ENCODE assay signal across 9 mouse cellular contexts in genomic region chr5:111724713-111725112, GRCm38 (mm10). TPM values are rescaled to one million over a fixed set of nuclear protein-coding genes. Genes with fewer than 3 reads are reported as not detected.
DNase-seq lines count a peak whose midpoint lies in the region; ATAC-seq and TF ChIP-seq lines count a peak whose summit lies in the region.
"Had no signal": no experiment of that assay in that cellular context is flagged by ENCODE, and none has a peak within 500 bp of the region (broad histone marks: within the 10 kb centered on the region; RNA-seq: fewer than 3 reads in every experiment).

No protein-coding gene starts in this region.

- ATAC-seq in limb, embryonic 14.5 days (ENCODE audit: low FRiP score, low read depth) = no peak
- ATAC-seq in embryonic facial prominence, embryonic 14.5 days (ENCODE audit: low read depth) = peak; percentile 65
- ATAC-seq in liver, embryonic 12.5 days = no peak

- H3K4me3 ChIP-seq in limb, embryonic 14.5 days (replicated peaks; ENCODE audit: low read length) = no peak overlapping the region
- no peak overlapping the region for H3K4me3 ChIP-seq in limb, embryonic 10.5 days
- no peak overlapping the region for H3K4me3 ChIP-seq in embryonic facial prominence, embryonic 14.5 days (ENCODE audit: low read depth, low read length)
- no peak overlapping the region; the same call in 1 of the 2 replicates for H3K4me3 ChIP-seq in layer of hippocampus, adult 2 months
- no peak overlapping the region for H3K4me3 ChIP-seq in liver, embryonic 12.5 days

- H3K9ac ChIP-seq in limb, embryonic 14.5 days (ENCODE audit: low read depth, low read length, severe bottlenecking) = no peak overlapping the region
- no peak overlapping the region for H3K9ac ChIP-seq in embryonic facial prominence, embryonic 14.5 days (ENCODE audit: low read depth, low read length)
- H3K9ac ChIP-seq in liver, embryonic 12.5 days = no peak overlapping the region

- no peaks in the 10 kb centered on the region for H3K9me3 ChIP-seq in limb, embryonic 14.5 days (ENCODE audit: control insufficient read depth, low read length)
- H3K9me3 ChIP-seq in limb, embryonic 10.5 days (replicated peaks) = no peaks in the 10 kb centered on the region
- H3K9me3 ChIP-seq in embryonic facial prominence, embryonic 14.5 days (ENCODE audit: control insufficient read depth, low read length) = no peaks in the 10 kb centered on the region
- H3K9me3 ChIP-seq in liver, embryonic 12.5 days (replicated peaks) = no peaks in the 10 kb centered on the region

- no peak for TF ChIP-seq POLR2A in limb, embryonic 14.5 days (IDR thresholded peaks at IDR 0.05; ENCODE audit: borderline replicate concordance, extremely low read depth, insufficient read depth, insufficient read length)

- DNase-seq in limb, embryonic 14.5 days (ENCODE audit: low spot score) = peak; percentile 31
- no peak for DNase-seq in limb, embryonic 10.5 days (ENCODE audit: low spot score)
- DNase-seq in embryonic facial prominence, embryonic 14.5 days (ENCODE audit: low spot score) = peak; percentile 85
- DNase-seq in layer of hippocampus, adult 2 months (ENCODE audit: low spot score in 2 of 2) = peak; percentile 41 to 57
- peak; percentile 32 to 39 for DNase-seq in right cerebral cortex, postnatal 36 days (ENCODE audit: low spot score in 2 of 2)
- no peak for DNase-seq in adrenal gland, adult (ENCODE audit: inconsistent age in 2 of 2, low spot score in 1 of 2)
- no peak for DNase-seq in adrenal gland, adult 2 months

- H3K27me3 ChIP-seq in limb, embryonic 14.5 days (ENCODE audit: control insufficient read depth, insufficient read depth, low read length) = no peaks in the 10 kb centered on the region
- H3K27me3 ChIP-seq in limb, embryonic 10.5 days (ENCODE audit: low read depth, poor library complexity, severe bottlenecking) = peaks cover 73% of the 10 kb centered on the region
- H3K27me3 ChIP-seq in embryonic facial prominence, embryonic 14.5 days (replicated peaks; ENCODE audit: control insufficient read depth, insufficient read depth, low read length) = no peaks in the 10 kb centered on the region
- H3K27me3 ChIP-seq in liver, embryonic 12.5 days (replicated peaks) = no peaks in the 10 kb centered on the region; the same call in 1 of the 2 replicates

- H3K4me2 ChIP-seq in limb, embryonic 14.5 days (replicated peaks; ENCODE audit: low read depth, low read length, severe bottlenecking) = no peak overlapping the region
- H3K4me2 ChIP-seq in embryonic facial prominence, embryonic 14.5 days (ENCODE audit: low read depth, low read length) = 0 out of 2 replicates have a peak overlapping the region, but pooled peaks have one; percentile 2
- no peak overlapping the region for H3K4me2 ChIP-seq in liver, embryonic 12.5 days

- no peak for TF ChIP-seq CTCF in layer of hippocampus, adult 2 months (conservative IDR thresholded peaks at IDR 0.05)

- peaks cover 18% of the 10 kb centered on the region for H3K4me1 ChIP-seq in limb, embryonic 14.5 days (ENCODE audit: control insufficient read depth, insufficient read depth, low read length)
- H3K4me1 ChIP-seq in limb, embryonic 10.5 days = peaks cover 21% of the 10 kb centered on the region
- H3K4me1 ChIP-seq in embryonic facial prominence, embryonic 14.5 days (ENCODE audit: control insufficient read depth, insufficient read depth, low read length) = peaks cover 26% of the 10 kb centered on the region
- no peaks in the 10 kb centered on the region for H3K4me1 ChIP-seq in liver, embryonic 12.5 days

- no peak overlapping the region for H3K27ac ChIP-seq in limb, embryonic 14.5 days (replicated peaks; ENCODE audit: low read depth, low read length)
- H3K27ac ChIP-seq in limb, embryonic 10.5 days = no peak overlapping the region
- H3K27ac ChIP-seq in embryonic facial prominence, embryonic 14.5 days (replicated peaks; ENCODE audit: low read depth, low read length) = no peak overlapping the region
- peak overlapping the region; percentile 29 for H3K27ac ChIP-seq in layer of hippocampus, adult 2 months
- no peak overlapping the region for H3K27ac ChIP-seq in liver, embryonic 12.5 days

- 62% methylated on average over 10 of the region's 10 CpGs for WGBS in limb, embryonic 14.5 days
- WGBS in limb, embryonic 10.5 days = 77% methylated on average over 10 of the region's 10 CpGs
- 44% methylated on average over 10 of the region's 10 CpGs for WGBS in embryonic facial prominence, embryonic 14.5 days
- WGBS in liver, embryonic 12.5 days (ENCODE audit: insufficient replicate concordance) = 72% methylated on average over 10 of the region's 10 CpGs

- H3K36me3 ChIP-seq in limb, embryonic 14.5 days (ENCODE audit: control insufficient read depth, insufficient read depth, low read length) = no peaks in the 10 kb centered on the region
- no peaks in the 10 kb centered on the region for H3K36me3 ChIP-seq in limb, embryonic 10.5 days
- H3K36me3 ChIP-seq in embryonic facial prominence, embryonic 14.5 days (ENCODE audit: control insufficient read depth, insufficient read depth, low read length) = no peaks in the 10 kb centered on the region
- H3K36me3 ChIP-seq in liver, embryonic 12.5 days = no peaks in the 10 kb centered on the region

RNA-seq across cellular contexts. Expression of gene Gm26897, which starts 9.0 kb away (rescaled TPM):
- not detected in 2 replicates for polyA plus RNA-seq in limb, embryonic 14.5 days (2012; rRNA removed)
- not detected in 2 replicates for polyA plus RNA-seq in limb, embryonic 14.5 days (2014; fragmentation: Nextera tagmentation; extraction: Ambion mirVana)
- not detected in 2 replicates for polyA plus RNA-seq in limb, embryonic 10.5 days (2016; fragmentation: Nextera tagmentation; extraction: Ambion mirVana)
- not detected in 2 replicates for polyA plus RNA-seq in embryonic facial prominence, embryonic 14.5 days (2014; fragmentation: Nextera tagmentation; extraction: Ambion mirVana)
- not detected for total RNA-seq in layer of hippocampus, adult 2 months (2021)
- total RNA-seq in adrenal gland, adult 2 months (2021) = not detected
- polyA plus RNA-seq in adrenal gland, adult 2 months (2012; rRNA removed) = not detected in 2 replicates
- polyA plus RNA-seq in liver, embryonic 12.5 days (2016; fragmentation: Nextera tagmentation; extraction: Ambion mirVana) = not detected in 2 replicates
- total RNA-seq: layer of hippocampus, postnatal 36 days had no signal

Comparison
In these comparisons a context has a peak if more than half of its experiments do, and no peak if none do; other contexts are left out.
1. DNase-seq: peak in limb, embryonic 14.5 days (single experiment), embryonic facial prominence, embryonic 14.5 days (single experiment), layer of hippocampus, adult 2 months (2 of 2) and right cerebral cortex, postnatal 36 days (2 of 2); none in limb, embryonic 10.5 days (single experiment), adrenal gland, adult (0 of 2) and adrenal gland, adult 2 months (single experiment).